Mouse (Mus musculus) brain, embryonic 14.5 days (tissue): Measurements from ENCODE around the gene Rpl32.

Experiments
- CTCF ChIP-seq: fragments of 200-500 bp; IDR thresholded peaks from 2 replicates; pipeline ENCODE4 v1.5.1; 2012; ENCODE audit warnings: inconsistent platforms, mild to moderate bottlenecking, moderate library complexity, borderline replicate concordance; ENCODE audit not compliant: insufficient read depth, insufficient read length; ENCODE audit errors: extremely low read depth
- POLR2A ChIP-seq: fragments of 200-500 bp; IDR thresholded peaks from 2 replicates; pipeline ENCODE4 v1.6.1; 2012; ENCODE audit warnings: mild to moderate bottlenecking, inconsistent platforms, borderline replicate concordance; ENCODE audit not compliant: poor library complexity, insufficient read depth, insufficient read length, severe bottlenecking; ENCODE audit errors: extremely low read depth

GRCm38 (mm10) chr6:115807464-115808195, 917 bp downstream of the Rpl32 start:
- TF ChIP-seq CTCF (no peak), POLR2A (no peak)
